Mouse (Mus musculus) right cerebral cortex, postnatal 4 days (tissue): Measurements from ENCODE around the gene Sgms1.

Experiments used
- DNase-seq: peaks from one replicate; pipeline ENCODE4 v3.0.0-alpha.2; 2022

Gene Sgms1

DNA sequence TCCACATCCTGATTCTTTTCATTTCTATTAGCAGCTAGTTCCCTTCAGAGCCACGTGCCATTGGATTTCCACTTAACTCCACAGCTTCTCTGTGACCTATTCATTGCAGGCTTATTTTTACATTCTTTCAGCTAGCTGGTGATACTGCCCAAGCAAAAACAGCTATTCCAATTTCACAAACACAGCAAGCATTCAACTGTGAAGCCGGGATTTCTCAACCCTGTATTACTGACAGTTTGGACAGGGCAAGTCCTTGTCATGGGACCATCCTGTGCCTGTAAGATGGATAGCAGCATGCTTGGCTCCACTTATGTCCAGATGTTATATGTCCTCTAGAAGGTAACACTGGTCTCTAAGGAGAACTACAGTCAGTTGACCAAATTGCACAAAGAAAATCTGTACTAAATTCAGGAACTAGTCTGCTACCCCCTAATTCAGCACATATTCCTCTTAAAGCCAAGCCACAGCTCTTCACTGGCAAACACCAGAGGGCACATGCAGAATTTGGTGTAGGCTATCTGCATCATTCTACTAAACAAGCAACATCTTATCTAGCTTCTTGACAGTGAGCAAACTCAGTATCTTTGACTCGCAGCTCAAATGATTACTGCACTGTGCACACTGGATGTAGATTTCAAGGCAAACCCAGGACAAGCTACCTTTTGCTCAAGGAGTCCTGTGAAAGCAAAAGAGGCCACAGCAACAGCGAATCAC lies 189.5 kb downstream of the Sgms1 start:
- no peak for DNase-seq

DNA sequence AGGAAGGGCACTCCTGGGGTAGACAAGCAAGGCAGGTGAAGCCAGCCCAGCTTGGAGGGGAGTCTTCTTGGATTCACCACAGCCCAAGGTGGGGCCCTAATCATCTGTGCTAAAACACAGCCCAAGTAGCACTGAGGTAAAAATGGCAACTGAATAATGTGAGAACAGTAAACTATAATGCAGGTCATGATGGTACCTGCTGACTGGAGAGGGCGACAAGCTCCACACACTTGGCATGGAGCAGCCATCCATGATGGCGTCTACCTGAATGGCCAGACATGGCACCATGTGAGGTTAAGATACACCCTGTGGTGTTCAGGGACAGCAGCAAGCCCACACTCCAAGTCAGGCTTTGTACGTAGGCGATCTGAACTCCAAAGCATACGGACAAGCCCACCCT lies 190.4 kb downstream of the Sgms1 start:
- no peak for DNase-seq

DNA sequence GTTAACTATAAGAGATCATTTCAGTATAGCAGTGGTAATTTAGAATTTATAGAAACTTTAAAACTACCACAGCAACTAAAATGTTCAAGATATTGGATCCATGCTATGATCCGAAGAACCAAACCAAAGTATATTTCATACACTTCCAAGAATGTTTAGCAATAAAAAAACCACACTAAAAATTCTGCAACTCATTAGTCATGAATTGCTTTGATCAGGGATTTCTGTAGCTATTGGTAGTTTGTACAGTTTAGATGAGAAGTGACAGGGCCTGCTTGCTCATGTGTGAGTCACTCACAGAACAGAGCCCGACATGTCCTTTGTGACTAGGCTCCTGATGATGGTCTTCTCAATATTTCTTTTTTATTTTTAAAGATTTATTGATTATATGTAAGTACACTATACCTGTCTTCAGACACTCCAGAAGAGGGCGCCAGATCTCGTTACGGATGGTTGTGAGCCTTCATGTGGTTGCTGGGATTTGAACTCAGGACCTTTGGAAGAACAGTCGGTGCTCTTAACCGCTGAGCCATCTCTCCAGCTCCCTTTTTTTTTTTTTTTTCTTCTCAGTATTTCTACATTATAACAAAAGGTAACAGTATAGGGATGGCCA lies 190.9 kb downstream of the Sgms1 start:
- no peak for DNase-seq

DNA sequence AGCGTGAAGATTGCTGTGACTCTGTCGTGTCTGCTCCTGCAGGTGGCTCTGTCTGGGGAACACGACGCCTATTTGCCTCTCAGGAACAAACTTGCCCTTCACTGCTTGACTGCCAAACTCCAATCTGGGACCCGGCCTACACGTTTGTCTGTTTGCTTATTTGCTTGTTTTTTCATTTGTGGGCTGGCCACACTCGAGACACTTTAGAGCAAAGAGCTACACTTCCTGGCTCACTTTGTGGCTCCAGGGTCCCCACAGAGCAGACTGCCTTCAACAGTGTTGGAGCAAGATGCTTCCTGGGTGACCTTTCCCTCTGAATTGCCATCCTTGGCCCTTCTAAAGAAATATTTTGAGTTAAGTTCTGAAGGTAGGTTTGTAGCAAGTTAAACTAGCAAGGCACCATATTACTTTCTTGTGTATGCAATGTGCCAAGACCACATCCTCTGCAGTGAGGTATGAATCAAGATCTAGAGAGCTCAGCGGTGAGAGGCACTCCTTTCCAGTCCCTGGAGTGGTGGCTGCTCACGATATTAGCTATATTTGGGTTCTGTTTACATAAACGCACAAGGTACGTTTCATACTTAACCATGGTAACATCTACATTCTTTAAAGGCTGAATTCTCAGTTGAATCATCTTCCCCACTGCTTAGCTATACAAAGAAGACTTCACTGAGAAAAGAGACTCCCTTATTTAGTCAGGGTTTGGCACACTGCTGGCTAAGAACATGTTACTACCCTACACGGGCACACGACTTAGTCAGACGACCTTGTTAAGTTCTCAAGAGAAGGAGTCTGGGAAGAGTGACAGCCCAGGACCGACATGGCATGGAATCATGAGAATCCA lies 192.3 kb downstream of the Sgms1 start:
- no peak for DNase-seq

DNA sequence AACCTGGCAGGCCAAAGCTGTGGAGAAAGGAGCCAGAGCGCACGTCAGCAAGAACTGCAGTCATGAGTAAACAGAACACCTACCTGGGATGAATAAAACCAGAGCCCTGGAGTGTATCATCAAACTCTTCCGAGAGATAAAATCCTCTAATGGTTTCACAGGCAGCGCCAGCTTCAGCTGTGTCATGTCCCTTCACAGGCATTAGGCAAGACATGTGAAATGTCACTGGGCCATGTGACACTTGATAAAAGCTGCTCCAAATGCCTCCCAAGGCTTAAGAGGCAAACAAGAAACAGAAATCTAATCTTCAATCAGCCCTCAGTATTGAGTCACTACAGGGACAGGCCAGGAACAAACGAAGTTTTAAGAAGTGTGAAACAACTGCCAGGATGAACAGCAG lies 193.3 kb downstream of the Sgms1 start:
- DNase-seq: no peak

DNA sequence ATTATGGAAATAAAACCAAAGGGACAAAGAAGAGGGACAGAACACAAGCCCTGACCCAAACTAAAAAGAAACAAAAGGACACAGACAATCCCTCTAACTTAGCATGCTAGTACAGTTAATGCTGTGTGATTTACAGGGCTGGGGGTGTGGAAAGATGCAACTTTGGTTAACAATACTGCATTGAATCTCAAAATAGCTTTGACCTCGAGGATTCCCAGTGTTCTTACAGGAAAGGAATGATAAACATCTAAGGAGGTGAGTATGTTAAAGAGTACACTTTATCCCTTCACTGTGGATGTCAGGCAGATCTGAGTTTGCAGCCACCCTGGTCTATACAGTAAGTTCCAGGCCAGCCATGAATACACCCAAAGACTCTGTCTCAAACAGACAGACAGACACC lies 194.7 kb downstream of the Sgms1 start:
- DNase-seq: no peak

DNA sequence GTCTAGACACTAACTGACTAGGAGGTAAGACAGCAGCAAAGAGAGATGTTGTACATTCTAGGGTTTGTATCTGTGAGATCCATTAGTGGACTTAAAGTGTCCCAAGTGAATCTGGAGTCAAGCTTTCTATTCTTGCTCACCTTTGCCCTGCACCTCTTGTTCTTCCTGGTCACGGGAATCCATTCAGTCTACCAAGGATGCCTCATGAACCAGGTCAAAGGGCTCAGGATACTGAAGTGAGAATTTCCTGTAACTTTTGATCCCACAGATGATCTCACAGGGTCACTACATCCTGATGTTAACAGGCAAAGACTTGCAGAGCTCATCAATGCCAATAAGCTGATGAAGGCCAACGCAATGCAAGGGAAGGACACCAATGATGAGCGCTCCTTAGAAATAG lies 195.4 kb downstream of the Sgms1 start:
- DNase-seq: no peak

DNA sequence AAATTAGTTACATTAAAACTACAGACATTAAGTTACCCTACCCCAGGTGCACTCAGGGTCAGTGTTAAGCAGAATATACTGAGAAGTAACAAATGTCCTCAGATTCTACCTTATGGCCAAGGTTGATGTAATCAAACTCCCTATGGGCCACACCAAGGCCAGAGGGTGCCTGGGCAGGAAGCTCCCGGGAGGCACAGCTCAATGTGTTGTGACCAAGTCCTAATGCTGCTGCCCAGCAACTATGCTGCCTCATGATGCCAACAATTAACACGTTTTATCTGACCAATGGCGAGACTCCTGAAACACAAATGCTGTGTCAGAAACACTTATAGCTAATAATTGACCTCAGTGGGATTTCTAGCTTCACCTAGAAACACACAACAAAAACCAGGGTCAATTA lies 197.9 kb downstream of the Sgms1 start:
- no peak for DNase-seq

DNA sequence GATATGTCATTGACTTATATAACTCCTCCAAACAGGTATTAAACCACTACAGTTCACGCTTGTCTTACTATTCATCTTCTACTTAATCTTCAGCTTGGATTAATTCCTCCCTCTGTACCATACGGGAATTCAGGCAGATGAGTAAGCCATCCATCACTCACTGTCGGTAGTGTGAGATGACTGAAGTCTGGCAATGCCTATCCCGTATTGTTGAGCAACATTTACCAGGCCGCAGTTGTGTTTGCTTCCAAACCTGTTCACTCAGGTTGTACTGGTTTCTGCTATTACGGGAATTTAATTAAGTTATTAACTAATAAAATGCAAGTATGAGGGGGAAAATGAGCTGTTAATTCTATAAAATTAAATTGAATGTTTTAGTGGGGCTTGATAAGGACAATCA lies 199.6 kb downstream of the Sgms1 start:
- no peak for DNase-seq

DNA sequence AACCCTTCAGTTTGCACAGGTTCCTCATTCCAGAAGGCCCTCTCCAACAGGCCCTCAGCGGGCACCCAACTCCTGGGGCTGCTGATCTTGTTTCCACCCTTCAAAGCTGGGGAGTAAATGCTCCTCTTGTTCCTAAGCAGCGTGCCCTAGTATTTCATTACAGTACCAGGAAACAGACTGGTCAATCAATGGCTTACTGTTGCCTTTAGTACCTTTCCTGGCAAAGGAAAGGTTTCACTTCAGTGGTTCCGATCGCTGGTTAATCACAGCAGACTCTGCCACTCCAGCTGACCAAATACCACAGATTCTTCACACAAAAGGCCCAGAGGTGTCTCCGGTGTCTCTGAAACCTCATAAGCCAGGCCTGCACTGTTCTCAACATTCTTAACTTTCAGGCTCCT lies 200.5 kb downstream of the Sgms1 start:
- no peak for DNase-seq

DNA sequence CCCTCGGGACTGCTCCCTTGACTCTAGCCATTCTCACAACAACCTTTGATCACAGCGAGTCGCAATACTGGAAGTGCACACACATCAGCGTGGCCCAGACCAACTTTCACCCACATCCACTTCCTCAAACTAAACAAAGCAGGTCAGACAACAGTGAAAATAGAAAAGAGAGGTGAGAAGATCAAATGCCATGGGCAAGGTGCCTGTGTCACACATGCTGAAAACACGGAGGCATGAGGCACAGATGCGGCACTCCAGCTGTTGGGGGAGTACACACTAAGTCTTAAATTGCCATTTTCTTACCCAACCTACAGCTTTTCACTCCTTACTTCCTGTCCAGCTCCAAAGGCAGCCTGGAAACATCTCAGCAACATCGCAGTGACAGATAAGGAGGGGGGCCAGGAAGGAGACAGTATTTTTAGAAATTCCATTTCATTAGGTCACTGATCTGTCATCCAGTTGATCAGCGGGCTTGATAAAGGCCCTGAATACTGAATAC lies 202.9 kb downstream of the Sgms1 start:
- no peak for DNase-seq

DNA sequence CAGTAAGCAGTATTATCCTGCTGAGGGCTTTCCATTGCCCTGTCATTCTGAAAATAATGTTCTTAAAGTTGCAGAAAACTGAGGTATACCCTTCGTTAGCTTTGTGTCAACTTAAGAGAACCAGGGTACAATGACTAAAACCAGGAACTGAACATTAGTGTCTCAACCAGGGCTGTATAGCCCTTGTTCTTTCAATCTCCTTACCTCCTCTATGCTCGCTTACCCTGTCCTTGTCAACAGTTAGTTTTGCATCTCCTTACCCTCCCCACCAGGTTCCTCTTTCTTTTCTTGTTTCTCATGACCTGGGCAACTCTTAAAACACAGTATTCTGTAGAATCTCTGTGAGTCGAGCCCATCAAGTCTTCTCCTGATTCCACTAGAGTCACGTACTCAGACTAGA lies 206.5 kb downstream of the Sgms1 start:
- DNase-seq: no peak

DNA sequence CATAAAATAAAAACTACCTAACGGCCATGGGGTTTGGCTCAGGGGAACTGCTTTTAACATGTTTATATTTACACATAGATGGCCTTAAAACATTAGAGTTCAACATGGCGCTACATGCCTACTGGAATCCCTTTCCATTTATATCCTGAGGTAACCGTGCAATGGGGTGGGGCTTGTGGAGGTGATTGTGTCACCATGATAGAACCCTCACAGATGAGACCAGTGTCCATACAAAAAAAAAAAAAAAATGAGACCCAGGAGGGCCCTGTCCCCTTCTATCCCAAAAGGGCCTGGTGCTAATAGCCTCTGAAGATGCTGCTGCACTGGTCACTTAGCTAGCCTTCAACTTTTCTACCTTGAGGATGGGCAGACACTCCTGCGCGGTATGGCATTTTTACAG lies 207.0 kb downstream of the Sgms1 start:
- no peak for DNase-seq

DNA sequence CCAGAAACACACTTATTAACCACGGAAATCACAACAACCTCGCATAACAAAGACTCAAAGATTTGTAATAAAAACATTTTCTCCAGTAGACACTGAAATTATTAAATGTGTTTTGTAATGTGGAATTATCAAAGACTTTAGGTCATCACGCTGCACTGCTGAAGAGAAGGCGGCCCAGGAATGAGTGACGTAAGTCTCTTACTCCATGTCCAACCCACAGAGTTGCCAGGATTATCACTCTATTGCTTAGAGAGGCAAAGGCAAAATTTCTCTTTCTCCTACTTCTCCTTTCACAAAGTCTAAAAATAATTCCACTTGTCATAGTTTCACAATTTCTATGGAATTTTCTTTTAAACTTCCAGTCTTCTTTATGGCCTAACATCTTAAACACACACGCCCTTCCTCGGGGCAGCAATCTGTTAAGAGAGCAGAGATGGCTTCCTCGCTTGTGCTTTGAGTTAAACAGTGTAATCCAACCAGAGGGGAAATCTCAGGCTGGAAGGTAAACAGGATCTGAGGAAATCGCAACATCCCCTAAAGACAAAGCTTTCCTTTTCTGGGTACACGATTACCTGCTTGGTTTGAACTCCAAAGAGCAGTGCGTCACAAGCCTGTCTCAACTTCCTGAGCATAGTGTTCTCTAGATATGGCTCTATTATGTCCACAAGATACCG lies 207.7 kb downstream of the Sgms1 start:
- DNase-seq: no peak

DNA sequence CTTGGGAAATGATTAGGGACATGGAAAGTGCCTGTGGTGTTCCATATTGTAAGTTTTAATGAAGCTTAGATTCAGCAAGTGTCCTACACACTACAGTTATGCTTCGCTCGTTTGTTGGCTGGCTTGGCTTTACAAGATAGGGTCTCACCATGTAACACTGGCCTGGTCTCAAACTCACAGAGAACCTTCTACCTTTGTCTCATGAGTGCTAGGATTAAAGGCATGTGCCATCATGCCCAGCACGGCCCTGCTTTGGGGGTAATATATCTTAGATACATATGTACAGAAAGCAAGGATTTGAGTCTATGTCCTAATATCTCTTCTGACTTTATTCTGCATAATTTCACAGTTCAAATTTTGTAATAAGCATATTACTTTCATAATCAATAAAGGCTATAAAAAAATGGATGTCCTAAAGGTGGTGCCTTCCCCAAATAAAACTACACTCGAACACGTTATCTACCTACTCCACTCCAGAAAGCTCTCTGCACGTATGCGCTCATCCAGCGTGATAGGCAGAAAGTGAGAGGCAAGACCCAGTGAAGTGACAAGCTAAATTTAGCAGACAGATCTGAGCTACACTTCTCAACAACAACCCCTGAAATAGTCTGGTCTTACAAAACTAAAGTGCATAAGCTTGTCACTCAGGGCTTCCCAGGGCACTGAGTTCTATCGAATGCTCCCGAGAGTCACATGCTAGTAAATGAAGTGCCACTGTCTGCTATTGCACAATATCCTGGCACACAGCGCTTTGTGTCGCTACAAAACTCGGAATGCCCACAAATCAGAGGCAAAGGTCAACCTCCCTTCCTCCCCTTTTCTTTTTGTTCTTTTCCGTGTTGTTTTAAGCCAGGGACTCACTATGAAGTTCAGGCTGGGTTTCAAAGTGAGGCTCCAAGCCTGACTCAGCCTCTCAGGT lies 208.5 kb downstream of the Sgms1 start:
- no peak for DNase-seq

DNA sequence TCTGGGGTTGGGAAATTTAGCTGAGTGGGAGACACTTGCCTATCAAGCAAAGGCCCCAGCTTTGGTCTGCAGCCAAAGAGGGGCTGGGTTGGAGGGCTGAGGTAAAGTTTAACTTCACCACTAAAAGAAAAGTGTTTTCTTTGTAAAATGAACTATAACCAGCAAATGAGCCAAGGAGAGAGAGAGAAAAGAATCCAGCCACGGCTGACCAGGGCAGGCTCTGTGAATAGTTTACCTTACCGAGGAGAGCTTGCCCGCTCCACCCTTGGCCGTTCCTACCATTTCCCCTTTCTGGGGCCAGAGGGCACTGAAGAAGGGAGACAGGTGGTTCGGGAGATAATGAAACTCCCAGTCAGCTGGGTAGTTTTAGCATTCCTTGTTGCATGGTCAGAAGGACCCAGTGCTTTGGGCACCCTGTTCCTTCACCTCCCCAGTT lies 209.5 kb downstream of the Sgms1 start:
- DNase-seq: no peak

DNA sequence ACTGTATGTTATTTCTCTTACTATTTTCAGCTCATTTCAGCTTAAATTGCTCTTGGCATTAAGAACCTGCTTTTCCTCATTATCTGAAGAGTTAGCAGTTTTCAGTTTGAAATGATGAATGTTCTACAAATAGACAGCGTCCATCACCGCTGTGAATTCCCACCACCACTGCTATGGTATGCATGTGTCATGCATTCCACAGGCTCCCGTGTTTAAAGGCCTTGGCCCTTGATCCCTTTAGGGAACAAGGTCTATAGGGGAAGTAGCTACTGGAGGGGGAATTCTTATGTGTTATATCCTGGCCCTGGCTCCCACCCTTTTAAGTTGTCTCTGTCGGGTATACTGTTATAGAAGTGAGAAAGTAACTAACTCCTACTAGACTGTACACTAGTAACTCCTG lies 210.0 kb downstream of the Sgms1 start:
- DNase-seq: no peak

DNA sequence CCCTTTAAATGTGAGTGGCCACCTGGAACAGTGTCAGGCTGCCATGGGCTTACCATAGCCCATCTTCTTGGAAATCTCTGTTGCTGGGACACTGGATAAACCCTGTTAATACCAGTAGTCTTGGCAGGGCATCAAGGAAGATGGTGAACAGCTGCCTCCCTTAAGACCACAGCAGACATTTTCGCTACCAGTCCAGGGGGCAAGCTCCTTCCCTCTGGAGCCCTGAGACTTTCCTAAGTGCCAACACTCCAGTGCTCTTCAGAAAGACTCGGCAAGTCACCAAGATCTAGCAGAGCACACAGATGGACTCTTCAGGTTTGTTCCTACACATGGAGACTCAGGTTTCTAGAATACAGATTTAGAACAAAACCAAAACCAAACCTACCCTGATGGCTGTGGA lies 211.4 kb downstream of the Sgms1 start:
- DNase-seq: no peak

DNA sequence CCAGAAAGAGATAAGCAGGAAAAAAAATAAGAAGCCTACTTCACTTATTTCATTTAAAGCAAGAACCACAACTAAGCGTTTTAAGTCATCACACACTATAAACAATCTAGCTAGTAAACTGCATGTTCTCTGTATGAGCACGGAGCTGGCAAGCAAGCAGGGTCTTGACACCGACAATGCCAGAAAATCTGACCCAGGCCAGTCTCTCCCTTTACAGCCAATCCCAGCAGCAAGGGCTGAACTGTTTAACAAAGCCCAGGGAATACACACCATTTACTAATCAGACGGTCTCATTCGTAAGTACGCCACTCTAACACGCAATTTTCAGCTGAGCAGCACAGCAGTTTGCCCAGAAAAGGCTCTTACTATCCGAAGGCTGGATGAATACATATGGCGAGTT lies 213.1 kb downstream of the Sgms1 start:
- DNase-seq: no peak

DNA sequence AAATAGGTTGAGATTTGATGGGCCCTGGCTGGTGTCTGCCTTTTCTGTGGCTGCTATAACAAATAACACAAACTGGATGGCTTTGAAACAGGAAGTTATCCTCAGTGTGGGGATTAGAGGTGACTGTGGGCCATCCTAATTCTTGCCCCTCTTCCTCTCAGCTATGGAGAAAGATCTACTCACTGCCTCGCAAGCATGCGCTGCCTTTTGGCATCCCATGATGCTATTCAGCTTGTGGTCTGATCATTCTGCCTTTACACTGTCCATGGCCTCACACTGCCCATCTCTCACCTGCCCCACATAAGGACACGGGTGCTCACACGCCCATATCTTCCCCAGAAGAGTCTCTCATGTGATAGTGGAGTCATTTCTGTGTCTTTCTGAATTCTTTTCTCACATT lies 213.5 kb downstream of the Sgms1 start:
- DNase-seq: no peak

DNA sequence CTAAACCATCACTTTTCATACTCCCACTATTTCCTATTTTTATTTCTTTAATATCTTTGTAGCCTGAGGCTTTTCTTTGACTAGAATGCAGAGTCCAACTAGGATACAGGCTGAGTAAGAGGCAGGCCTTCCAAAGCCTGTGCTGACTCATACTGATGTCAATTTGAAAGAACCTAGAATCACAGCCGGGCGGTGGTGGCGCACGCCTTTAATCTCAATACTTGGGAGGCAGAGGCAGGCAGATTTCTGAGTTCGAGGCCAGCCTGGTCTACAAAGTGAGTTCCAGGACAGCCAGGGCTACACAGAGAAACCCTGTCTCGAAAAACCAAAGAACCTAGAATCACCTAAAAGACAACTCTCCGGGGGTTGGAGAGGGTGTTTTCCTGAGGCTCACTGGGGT lies 214.5 kb downstream of the Sgms1 start:
- no peak for DNase-seq

DNA sequence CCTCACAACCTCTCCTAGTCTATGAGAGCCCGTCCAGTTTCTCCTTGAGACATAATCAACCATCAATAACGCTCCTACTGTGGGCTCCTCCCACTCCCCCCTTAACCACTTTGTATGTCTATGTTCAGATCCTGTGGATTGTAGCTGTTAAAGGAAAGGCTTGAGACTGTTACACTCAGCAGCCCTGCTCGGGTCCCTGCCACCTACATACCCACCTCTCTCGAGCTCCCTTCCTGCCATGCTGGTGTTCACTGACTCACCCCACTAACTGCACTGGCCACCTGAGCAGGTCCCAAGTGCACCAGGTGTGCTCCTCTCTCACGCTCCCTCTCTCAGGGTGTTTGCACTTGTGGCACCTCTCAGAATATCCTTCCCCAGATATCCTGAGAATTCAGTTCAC lies 215.0 kb downstream of the Sgms1 start:
- no peak for DNase-seq
